Mouse (Mus musculus): Measurements from ENCODE around the gene Tspear. TPM values are rescaled to one million over a fixed set of nuclear protein-coding genes. Genes with fewer than 3 reads are reported as not detected.
A peak's percentile ranks its signal among the peaks of the same experiment; 100 is the strongest.

The Tspear gene
- polyA plus RNA-seq, 1 experiment from 2014 or later = 0.72 TPM

GRCm38 (mm10) chr10:77666342-77666741, 20.0 kb upstream of the Tspear start:
- 89% methylated on average over 8 of the region's 8 CpGs for WGBS
- Histone ChIP-seq H3K4me2 (no peak overlapping the region), H3K9me3 (ENCODE audit: control insufficient read depth, low read length) (no peaks in the 10 kb centered on the region), H3K4me1 (ENCODE audit: control insufficient read depth, insufficient read depth, low read length) (no peaks in the 10 kb centered on the region), H3K27me3 (ENCODE audit: control insufficient read depth, insufficient read depth, low read length) (no peaks in the 10 kb centered on the region), H3K4me3 (ENCODE audit: low read depth, low read length) (no peak overlapping the region), H3K36me3 (ENCODE audit: control insufficient read depth, insufficient read depth, low read length) (no peaks in the 10 kb centered on the region), H3K9ac (ENCODE audit: low read length) (no peak overlapping the region), H3K27ac (ENCODE audit: low read depth, low read length) (no peak overlapping the region)
- ATAC-seq (ENCODE audit: low FRiP score) (no peak), DNase-seq (ENCODE audit: low spot score, missing footprints) (no peak)

- Histone ChIP-seq H3K27ac (ENCODE audit: low read depth, low read length) (no peak overlapping the region), H3K4me1 (ENCODE audit: control insufficient read depth, insufficient read depth, low read length) (no peaks in the 10 kb centered on the region), H3K27me3 (ENCODE audit: control insufficient read depth, insufficient read depth, low read length) (no peaks in the 10 kb centered on the region), H3K9ac (ENCODE audit: low read length) (no peak overlapping the region), H3K4me3 (ENCODE audit: low read depth, low read length) (no peak overlapping the region), H3K9me3 (ENCODE audit: control insufficient read depth, low read length) (no peaks in the 10 kb centered on the region), H3K4me2 (no peak overlapping the region), H3K36me3 (ENCODE audit: control insufficient read depth, insufficient read depth, low read length) (no peaks in the 10 kb centered on the region)
- WGBS = 88% methylated on average over 4 of the region's 4 CpGs
- no peak for ATAC-seq (ENCODE audit: low FRiP score)
- DNase-seq (ENCODE audit: low spot score, missing footprints) = no peak
These were observed 19.0 kb upstream of the Tspear start for GRCm38 (mm10) chr10:77667402-77667801.

GRCm38 (mm10) chr10:77670710-77671109, 15.7 kb upstream of the Tspear start:
- Histone ChIP-seq H3K27me3 (ENCODE audit: control insufficient read depth, insufficient read depth, low read length) (no peaks in the 10 kb centered on the region; the same call in 1 of the 2 replicates), H3K9me3 (ENCODE audit: control insufficient read depth, low read length) (no peaks in the 10 kb centered on the region), H3K4me1 (ENCODE audit: control insufficient read depth, insufficient read depth, low read length) (no peaks in the 10 kb centered on the region)

GRCm38 (mm10) chr10:77671519-77671918, 14.8 kb upstream of the Tspear start:
- Histone ChIP-seq H3K4me2 (no peak overlapping the region), H3K4me1 (ENCODE audit: control insufficient read depth, insufficient read depth, low read length) (no peaks in the 10 kb centered on the region), H3K9ac (ENCODE audit: low read length) (no peak overlapping the region), H3K9me3 (ENCODE audit: control insufficient read depth, low read length) (no peaks in the 10 kb centered on the region), H3K36me3 (ENCODE audit: control insufficient read depth, insufficient read depth, low read length) (no peaks in the 10 kb centered on the region), H3K27me3 (ENCODE audit: control insufficient read depth, insufficient read depth, low read length) (peaks cover 2% of the 10 kb centered on the region; the same call in 1 of the 2 replicates), H3K27ac (ENCODE audit: low read depth, low read length) (no peak overlapping the region), H3K4me3 (ENCODE audit: low read depth, low read length) (no peak overlapping the region)
- DNase-seq (ENCODE audit: low spot score, missing footprints) = peak; percentile 51
- no peak for ATAC-seq (ENCODE audit: low FRiP score)
- WGBS = 82% methylated on average over 4 of the region's 4 CpGs

More at GRCm38 (mm10) chr10:77670710-77671109, 15.7 kb upstream of the Tspear start:
- Histone ChIP-seq H3K27ac (ENCODE audit: low read depth, low read length) (no peak overlapping the region), H3K36me3 (ENCODE audit: control insufficient read depth, insufficient read depth, low read length) (no peaks in the 10 kb centered on the region), H3K4me3 (ENCODE audit: low read depth, low read length) (no peak overlapping the region), H3K4me2 (no peak overlapping the region), H3K9ac (ENCODE audit: low read length) (no peak overlapping the region)
- ATAC-seq (ENCODE audit: low FRiP score) (no peak), DNase-seq (ENCODE audit: low spot score, missing footprints) (no peak)
- WGBS = 79% methylated on average over 4 of the region's 4 CpGs

- ATAC-seq (ENCODE audit: low FRiP score) (no peak), DNase-seq (ENCODE audit: low spot score, missing footprints) (no peak)
- peaks cover 6% of the 10 kb centered on the region; the same call in 1 of the 2 replicates for H3K4me1 ChIP-seq (ENCODE audit: control insufficient read depth, insufficient read depth, low read length)
- no peaks in the 10 kb centered on the region for H3K9me3 ChIP-seq (ENCODE audit: control insufficient read depth, low read length)
- peaks cover 21% of the 10 kb centered on the region for H3K27me3 ChIP-seq (ENCODE audit: control insufficient read depth, insufficient read depth, low read length)
- H3K4me3 ChIP-seq (ENCODE audit: low read depth, low read length) = no peak overlapping the region
- no peak overlapping the region for H3K9ac ChIP-seq (ENCODE audit: low read length)
- WGBS = 54% methylated on average over 13 of the region's 13 CpGs
- H3K4me2 ChIP-seq = no peak overlapping the region
- H3K27ac ChIP-seq (ENCODE audit: low read depth, low read length) = no peak overlapping the region
- no peaks in the 10 kb centered on the region for H3K36me3 ChIP-seq (ENCODE audit: control insufficient read depth, insufficient read depth, low read length)
These were observed 12.6 kb upstream of the Tspear start for GRCm38 (mm10) chr10:77673765-77674164.

GRCm38 (mm10) chr10:77677562-77677961, 8.8 kb upstream of the Tspear start:
- Histone ChIP-seq H3K9ac (ENCODE audit: low read length) (no peak overlapping the region), H3K36me3 (ENCODE audit: control insufficient read depth, insufficient read depth, low read length) (no peaks in the 10 kb centered on the region), H3K4me3 (ENCODE audit: low read depth, low read length) (peak overlapping the region; percentile 20), H3K4me1 (ENCODE audit: control insufficient read depth, insufficient read depth, low read length) (peaks cover 6% of the 10 kb centered on the region; the same call in 1 of the 2 replicates), H3K4me2 (peak overlapping the region; percentile 54), H3K27ac (ENCODE audit: low read depth, low read length) (no peak overlapping the region), H3K9me3 (ENCODE audit: control insufficient read depth, low read length) (no peaks in the 10 kb centered on the region), H3K27me3 (ENCODE audit: control insufficient read depth, insufficient read depth, low read length) (peaks cover 21% of the 10 kb centered on the region)
- DNase-seq (ENCODE audit: low spot score, missing footprints) (peak; percentile 86), ATAC-seq (ENCODE audit: low FRiP score) (0 out of 2 replicates have a peak, but pooled peaks have one; percentile 35)
- WGBS = under 1% methylated on average over 35 of the region's 35 CpGs

- Histone ChIP-seq H3K36me3 (ENCODE audit: control insufficient read depth, insufficient read depth, low read length) (no peaks in the 10 kb centered on the region), H3K4me2 (no peak overlapping the region), H3K9ac (ENCODE audit: low read length) (no peak overlapping the region), H3K27ac (ENCODE audit: low read depth, low read length) (no peak overlapping the region), H3K4me3 (ENCODE audit: low read depth, low read length) (no peak overlapping the region), H3K4me1 (ENCODE audit: control insufficient read depth, insufficient read depth, low read length) (0 out of 2 replicates have a peak, but pooled peaks cover 3% of the 10 kb centered on the region), H3K27me3 (ENCODE audit: control insufficient read depth, insufficient read depth, low read length) (peaks cover 23% of the 10 kb centered on the region), H3K9me3 (ENCODE audit: control insufficient read depth, low read length) (no peaks in the 10 kb centered on the region)
- ATAC-seq (ENCODE audit: low FRiP score) (no peak), DNase-seq (ENCODE audit: low spot score, missing footprints) (no peak)
- WGBS = 74% methylated on average over 7 of the region's 7 CpGs
These were observed 3.4 kb upstream of the Tspear start for GRCm38 (mm10) chr10:77682994-77683393.

GRCm38 (mm10) chr10:77684181-77684580, 2.2 kb upstream of the Tspear start:
- Histone ChIP-seq H3K9ac (ENCODE audit: low read length) (no peak overlapping the region), H3K27ac (ENCODE audit: low read depth, low read length) (no peak overlapping the region), H3K4me2 (no peak overlapping the region), H3K9me3 (ENCODE audit: control insufficient read depth, low read length) (no peaks in the 10 kb centered on the region), H3K36me3 (ENCODE audit: control insufficient read depth, insufficient read depth, low read length) (no peaks in the 10 kb centered on the region), H3K4me1 (ENCODE audit: control insufficient read depth, insufficient read depth, low read length) (0 out of 2 replicates have a peak, but pooled peaks cover 2% of the 10 kb centered on the region), H3K27me3 (ENCODE audit: control insufficient read depth, insufficient read depth, low read length) (peaks cover 17% of the 10 kb centered on the region), H3K4me3 (ENCODE audit: low read depth, low read length) (no peak overlapping the region)
- ATAC-seq (ENCODE audit: low FRiP score) (no peak), DNase-seq (ENCODE audit: low spot score, missing footprints) (no peak)
- WGBS = 36% methylated on average over 8 of the region's 8 CpGs

- H3K4me2 ChIP-seq = no peak overlapping the region
- no peaks in the 10 kb centered on the region for H3K36me3 ChIP-seq (ENCODE audit: control insufficient read depth, insufficient read depth, low read length)
- no peaks in the 10 kb centered on the region for H3K9me3 ChIP-seq (ENCODE audit: control insufficient read depth, low read length)
- H3K9ac ChIP-seq (ENCODE audit: low read length) = no peak overlapping the region
- ATAC-seq (ENCODE audit: low FRiP score) (no peak), DNase-seq (ENCODE audit: low spot score, missing footprints) (no peak)
- 35% methylated on average over 10 of the region's 10 CpGs for whole genome bisulfite sequencing
- no peak overlapping the region for H3K4me3 ChIP-seq (ENCODE audit: low read depth, low read length)
- H3K4me1 ChIP-seq (ENCODE audit: control insufficient read depth, insufficient read depth, low read length) = 0 out of 2 replicates have a peak, but pooled peaks cover 2% of the 10 kb centered on the region
- H3K27me3 ChIP-seq (ENCODE audit: control insufficient read depth, insufficient read depth, low read length) = peaks cover 17% of the 10 kb centered on the region
- no peak overlapping the region for H3K27ac ChIP-seq (ENCODE audit: low read depth, low read length)
These were observed 652 bp downstream of the Tspear start for GRCm38 (mm10) chr10:77687021-77687420.
